Mouse (Mus musculus) gastrocnemius, postnatal 14 days (tissue): ENCODE data around the gene Exosc5. TPM values are rescaled to one million over a fixed set of nuclear protein-coding genes. Genes with fewer than 3 reads are reported as not detected.

Experiments
- DNase-seq: peaks from one replicate; pipeline ENCODE4 v3.0.0; 2021; ENCODE audit warnings: mixed read lengths
- intact Hi-C: fragments of 180-260 bp; cut with DNase I; formaldehyde crosslinking; loops from one replicate; pipeline ENCODE4 v1.15.1; 2025; ENCODE audit warnings: low total_unique reads
- total RNA-seq, 2 experiments: library from RNA; stranded (reverse); gene quantifications; 2 replicates each; pipeline ENCODE4 v1.2.3; 2021

Gene Exosc5
- total RNA-seq, 2 experiments from 2014 or later, result 21.3 to 21.6 TPM

DNA sequence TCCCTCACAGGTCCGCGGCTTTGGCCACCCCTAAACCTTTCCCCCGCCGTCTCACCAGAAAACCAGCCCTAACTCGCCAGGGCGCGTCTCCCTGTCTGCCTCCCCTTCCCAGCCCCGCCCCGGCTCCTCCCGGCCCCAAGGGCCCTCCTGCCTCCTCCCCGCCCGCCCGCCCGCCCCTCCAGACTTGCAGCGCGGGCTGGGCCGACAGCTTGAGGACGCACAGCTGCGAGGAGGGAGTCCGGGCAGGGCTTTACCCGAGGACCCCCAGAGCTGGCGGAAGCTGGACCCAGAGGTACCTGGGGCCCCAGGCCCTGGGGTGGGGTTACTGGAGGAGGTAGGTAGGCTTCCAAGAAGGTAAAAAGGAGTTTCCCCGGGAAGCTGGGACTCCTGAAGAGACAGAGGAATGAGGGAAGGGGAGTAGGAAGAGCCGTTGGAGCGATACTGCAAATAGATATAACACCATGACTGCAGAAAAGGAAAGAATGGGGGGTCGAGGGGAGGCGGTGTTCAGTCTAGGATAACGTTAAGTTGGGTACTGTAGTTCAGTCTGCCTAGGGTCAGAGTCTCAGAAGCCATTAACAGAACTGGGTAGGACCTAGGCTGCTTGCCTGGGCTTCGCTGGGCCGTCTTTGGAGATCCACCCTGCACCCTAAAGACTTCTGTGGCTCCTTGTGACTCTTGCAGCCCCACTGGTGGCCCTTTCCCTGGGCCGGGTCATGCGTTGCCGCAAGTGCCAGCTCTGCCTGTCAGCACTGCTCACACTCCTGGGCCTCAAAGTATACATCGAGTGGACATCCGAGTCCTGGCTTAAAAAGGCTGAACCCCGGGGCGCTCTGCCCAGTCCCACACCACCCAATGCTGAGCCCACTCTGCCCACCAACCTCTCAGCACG lies 31.3 kb upstream of the Exosc5 start:
- intact Hi-C loops, result no loop called here
- DNase-seq, result peak; percentile 81

- DNase-seq, result no peak
- intact Hi-C loops, result no loop called here
Observed at GRCm38 (mm10) chr7:25628323-25628620, 30.7 kb upstream of the Exosc5 start.

- no peak for DNase-seq
- intact Hi-C loops, result no loop called here
Observed at GRCm38 (mm10) chr7:25632679-25633078, 26.3 kb upstream of the Exosc5 start.

DNA sequence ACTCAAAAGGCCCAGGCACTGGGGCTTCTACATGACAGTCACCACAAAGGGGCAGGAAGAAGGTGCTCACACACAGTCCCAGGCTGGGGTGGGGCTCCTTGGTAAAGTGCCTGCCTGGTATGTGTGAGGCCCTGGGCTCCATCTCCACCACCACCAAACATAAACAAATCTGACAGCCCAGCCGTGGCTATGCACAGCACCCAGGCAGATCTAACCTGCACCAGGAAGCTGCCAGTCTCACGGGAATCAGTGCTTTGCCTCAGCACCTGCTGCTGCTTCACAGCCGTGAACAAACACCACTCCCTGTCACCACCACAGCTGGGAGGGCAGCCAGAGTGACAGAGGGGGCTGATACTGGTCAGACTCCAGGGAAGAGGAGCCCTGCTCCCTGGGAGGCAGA lies 22.6 kb upstream of the Exosc5 start:
- intact Hi-C loops, result no loop called here

DNA sequence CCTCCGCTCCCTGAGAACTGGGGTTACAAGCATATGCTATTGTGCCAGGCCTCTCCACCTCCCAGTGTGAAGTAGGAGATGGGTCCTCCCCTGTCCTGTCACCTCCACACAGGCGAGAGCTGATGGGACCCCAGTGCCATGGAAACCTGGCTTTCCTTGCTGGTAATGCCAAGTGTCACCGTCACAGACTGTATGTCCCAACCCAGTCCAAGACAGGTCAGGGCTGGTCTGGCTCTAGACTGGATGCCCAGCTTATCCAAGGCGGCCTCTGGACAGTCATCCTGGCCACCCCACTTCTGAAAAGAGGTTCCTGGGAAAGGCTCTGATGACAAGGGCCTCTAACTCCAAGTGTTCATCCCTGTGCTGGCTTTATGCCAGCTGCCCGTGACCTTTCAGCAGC lies 21.9 kb upstream of the Exosc5 start:
- intact Hi-C loops, result no loop called here
- no peak for DNase-seq

More for the DNA sequence above, 22.6 kb upstream of the Exosc5 start:
- DNase-seq, result peak; percentile 56

DNA sequence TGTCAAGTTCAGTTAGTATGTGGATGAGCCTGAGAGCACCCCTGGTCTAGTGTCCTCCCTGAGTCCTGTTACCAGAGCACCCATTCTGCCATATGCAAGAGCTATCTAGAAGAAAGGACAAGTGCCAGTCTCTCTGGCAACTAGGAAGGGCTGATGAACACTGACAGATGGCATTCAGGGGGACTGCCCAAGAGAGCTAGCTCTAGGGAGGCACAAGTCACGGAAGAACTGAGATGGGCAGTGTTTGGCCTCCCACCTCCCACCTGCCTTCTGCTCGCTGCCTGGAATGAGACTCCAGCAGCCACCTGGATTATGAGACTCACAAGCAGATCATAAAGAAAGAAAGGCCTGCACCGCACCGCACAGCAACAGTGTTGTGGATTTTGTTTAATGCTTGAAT lies 19.2 kb upstream of the Exosc5 start:
- intact Hi-C loops, result no loop called here
- no peak for DNase-seq

DNA sequence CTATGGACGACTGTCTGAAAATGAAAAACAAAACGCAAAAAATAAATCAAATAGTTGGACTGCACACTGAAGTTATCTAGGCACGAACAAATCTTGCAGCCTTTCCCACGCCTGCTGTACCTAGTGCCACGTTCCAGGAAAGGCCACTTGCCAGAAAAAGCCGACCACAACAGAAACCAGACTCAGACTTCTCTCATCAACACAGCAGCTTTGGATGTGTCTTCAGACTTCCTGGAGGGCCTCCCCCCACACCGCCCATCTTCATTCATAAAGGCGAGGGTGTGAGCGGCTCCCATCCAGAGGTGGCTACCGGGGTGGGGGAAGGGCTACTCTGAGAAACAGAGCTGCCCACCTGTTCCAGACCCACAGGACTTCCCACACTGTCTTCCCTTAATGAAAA lies 14.8 kb upstream of the Exosc5 start:
- intact Hi-C loops, result no loop called here
- no peak for DNase-seq

DNA sequence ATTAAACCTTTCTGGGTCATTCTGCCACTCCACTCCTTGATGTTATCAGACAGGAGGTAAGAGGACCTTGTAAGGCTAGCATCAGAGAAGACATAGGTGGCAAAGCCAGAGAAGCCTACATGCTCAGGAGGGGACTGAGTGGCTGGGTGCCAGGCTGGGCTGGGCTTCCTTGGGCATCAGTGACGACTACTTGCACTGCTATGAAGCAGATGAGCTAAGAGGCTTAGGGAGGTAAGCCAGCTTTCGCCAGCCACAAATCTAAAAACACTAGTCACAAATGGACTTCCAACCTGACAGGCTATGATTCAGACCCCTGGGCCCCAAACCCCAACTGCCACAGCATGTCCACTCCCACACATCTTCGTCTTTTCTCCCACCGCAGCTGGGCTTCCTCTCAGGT lies 14.3 kb upstream of the Exosc5 start:
- intact Hi-C loops, result no loop called here
- DNase-seq, result no peak

- no peak for DNase-seq
- intact Hi-C loops, result no loop called here
Observed at GRCm38 (mm10) chr7:25645074-25645473, 13.9 kb upstream of the Exosc5 start.

GRCm38 (mm10) chr7:25647574-25648123 lies 11.3 kb upstream of the Exosc5 start:
- no peak for DNase-seq
- intact Hi-C loops, result no loop called here

DNA sequence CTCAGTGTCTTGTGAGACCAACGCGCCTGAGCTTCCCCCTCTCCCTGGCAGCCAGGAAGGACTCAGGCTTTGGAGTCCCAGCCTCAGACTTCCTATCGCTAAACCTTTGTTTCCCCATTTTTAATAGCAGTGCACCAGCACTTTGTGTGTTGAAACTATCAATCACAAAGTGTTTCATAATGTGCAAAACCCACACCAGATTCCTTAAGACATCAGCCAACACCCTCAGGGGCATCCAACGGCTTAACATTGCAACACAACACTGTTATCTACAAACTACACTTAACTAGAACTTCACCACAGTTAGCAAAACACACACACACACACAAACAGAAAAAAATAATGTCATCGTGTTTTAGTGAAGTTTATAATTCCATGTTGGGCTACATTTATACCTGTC lies 9.1 kb upstream of the Exosc5 start:
- intact Hi-C loops, result no loop called here
- no peak for DNase-seq

DNA sequence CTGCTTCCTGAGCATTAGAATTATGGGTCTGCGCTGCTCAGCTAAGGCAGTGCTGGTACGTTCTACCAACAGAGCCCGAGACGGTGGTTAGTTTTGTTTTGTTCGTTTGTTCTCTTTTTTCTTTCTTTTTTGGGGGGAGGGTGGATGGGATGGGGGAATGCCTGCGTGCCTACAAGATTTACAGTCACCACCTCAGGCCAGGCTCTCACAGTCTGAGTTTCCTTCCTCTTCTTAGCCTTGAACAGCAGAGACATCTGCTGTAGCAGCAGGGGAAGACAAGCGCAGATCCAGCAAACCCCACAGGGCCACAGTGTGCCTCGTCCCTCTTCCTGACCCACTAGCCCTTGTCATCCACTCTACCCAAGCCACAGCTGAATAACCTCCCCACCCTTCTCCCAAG lies 7.7 kb upstream of the Exosc5 start:
- intact Hi-C loops, result no loop called here
- DNase-seq, result no peak

DNA sequence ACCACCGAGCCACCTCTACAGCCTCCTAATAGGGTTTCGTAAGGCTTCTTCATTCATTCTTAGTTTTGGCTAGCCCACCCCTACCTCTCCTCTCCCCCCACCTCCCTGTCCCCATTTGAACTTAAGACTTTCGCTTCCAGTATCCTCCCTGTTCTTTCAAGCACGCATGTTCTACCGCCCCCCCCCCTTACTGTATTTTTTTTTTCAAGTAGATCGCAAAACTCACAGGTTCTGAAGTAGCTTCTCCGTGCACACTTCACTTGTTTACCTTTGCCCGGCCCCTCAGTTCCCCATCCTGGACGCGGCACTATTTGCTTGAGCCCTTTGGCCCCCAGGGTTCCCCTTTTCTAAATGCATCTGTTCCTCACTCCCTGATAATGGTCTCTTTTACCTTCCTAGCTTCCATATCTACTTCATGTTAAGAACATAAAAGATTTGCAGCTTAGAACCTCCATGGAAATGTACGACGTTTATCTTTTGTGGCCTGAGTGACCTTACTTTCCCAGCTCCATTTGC lies 6.7 kb upstream of the Exosc5 start:
- no peak for DNase-seq
- intact Hi-C loops, result no loop called here

DNA sequence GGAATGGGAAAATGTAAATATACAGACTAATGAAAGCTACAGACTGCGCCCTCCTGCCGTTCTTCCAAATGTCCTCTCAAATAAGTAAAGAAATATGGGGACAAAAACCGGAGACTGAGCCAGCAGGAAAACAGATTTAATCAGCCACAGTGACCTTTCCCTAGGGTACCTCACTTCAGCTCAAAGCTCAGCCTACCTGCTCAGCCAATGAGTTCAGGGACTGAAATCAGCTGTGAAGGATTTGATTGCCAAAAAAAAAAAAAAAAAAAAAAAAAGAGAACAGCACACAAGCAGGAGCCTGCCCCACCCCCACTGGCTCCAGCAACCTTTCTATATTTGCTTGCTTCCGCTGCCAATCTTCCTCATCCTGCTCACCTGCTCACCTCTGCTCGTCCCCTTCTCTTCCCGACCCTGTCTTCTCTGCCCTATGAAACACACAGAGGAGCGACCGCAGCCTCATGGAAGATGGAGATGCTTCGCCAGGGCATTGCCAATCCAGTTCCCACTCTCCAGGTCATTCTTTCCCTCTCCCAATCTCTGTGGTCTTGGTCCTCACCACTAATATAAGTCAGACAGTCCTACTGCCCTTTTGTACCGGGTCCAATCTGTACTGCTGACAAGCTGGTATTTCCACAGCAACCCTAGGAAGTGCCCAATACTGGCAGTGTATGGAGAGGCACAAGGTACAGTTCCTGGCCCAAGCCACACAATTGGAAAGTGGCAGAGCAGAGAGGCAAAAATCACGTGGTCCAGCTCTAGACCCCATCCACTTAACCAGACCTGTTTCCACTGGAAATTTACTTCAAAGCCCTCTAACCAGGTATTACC lies 3.1 kb upstream of the Exosc5 start:
- intact Hi-C loops, result no loop called here
- DNase-seq, result no peak

- DNase-seq, result no peak
- intact Hi-C loops, result no loop called here
Observed at GRCm38 (mm10) chr7:25657785-25658184, 1.2 kb upstream of the Exosc5 start.

GRCm38 (mm10) chr7:25666381-25666780 lies 7.4 kb downstream of the Exosc5 start:
- intact Hi-C loops, result no loop called here
- no peak for DNase-seq

DNA sequence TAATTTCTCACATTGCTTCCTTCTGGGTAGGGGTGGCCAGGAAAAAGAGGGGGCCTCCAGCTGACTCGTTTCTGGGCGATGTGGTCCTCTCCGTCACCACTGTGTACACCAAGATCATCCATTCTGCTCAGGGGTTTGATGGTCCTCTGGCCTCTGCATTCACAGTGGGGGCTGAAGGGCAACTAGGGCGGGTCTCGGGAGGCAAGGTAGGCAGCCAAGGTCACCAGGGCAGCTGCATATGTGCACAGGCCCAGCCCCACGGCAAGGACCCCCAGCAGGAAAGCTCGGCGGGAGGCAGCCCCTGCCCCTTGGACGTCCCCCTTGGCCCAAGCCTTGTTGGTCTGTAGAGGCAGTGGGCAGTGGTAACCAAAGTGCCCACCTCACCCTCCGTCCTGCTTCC lies 10.2 kb downstream of the Exosc5 start:
- DNase-seq, result no peak
- intact Hi-C loops, result no loop called here

GRCm38 (mm10) chr7:25669631-25670030 lies 10.7 kb downstream of the Exosc5 start:
- no peak for DNase-seq
- intact Hi-C loops, result no loop called here

- intact Hi-C loops, result no loop called here
- DNase-seq, result no peak
Observed at GRCm38 (mm10) chr7:25670096-25670495, 11.1 kb downstream of the Exosc5 start.

GRCm38 (mm10) chr7:25671686-25672085 lies 12.7 kb downstream of the Exosc5 start:
- intact Hi-C loops, result no loop called here
- no peak for DNase-seq
